Mouse (Mus musculus) hindbrain, postnatal 0 days (tissue): ENCODE measurements at regions not wholly inside any gene's neighbourhood (a gene's known extent, or its start where the extent isn't known, plus 50 kb on each side); places are given as distances from the start of the nearest gene placed in this dataset.

ENCODE experiments used
- ATAC-seq: fragments of 200-750 bp; cut with Nextera tagmentation; 2 replicates; pipeline ENCODE4 v1.8.0; 2017; ENCODE audit warnings: mild to moderate bottlenecking, moderate TSS enrichment, moderate library complexity
- DNase-seq: peaks from one replicate; pipeline ENCODE4 v3.0.0-alpha.2; 2015; ENCODE audit warnings: low spot score
- H3K27ac ChIP-seq: fragments of 300-500 bp; sonication (generic); 2 replicates; pipeline ENCODE4 v1.5.1; 2014; ENCODE audit warnings: mild to moderate bottlenecking
- H3K27me3 ChIP-seq: fragments of 300-500 bp; sonication (generic); 2 replicates; pipeline ENCODE4 v1.6.1; 2014; ENCODE audit warnings: low read length, mixed read lengths; ENCODE audit not compliant: insufficient read depth
- H3K36me3 ChIP-seq: fragments of 300-500 bp; sonication (generic); 2 replicates; pipeline ENCODE4 v1.6.1; 2014; ENCODE audit warnings: low read length, mixed read lengths; ENCODE audit not compliant: insufficient read depth
- H3K4me1 ChIP-seq: fragments of 300-500 bp; sonication (generic); 2 replicates; pipeline ENCODE4 v1.6.1; 2014; ENCODE audit warnings: antibody characterized with exemption, low read length, mixed read lengths; ENCODE audit not compliant: insufficient read depth
- H3K4me2 ChIP-seq: fragments of 300-500 bp; sonication (generic); 2 replicates; pipeline ENCODE4 v1.6.1; 2014; ENCODE audit warnings: low read depth, mild to moderate bottlenecking, low read length, moderate library complexity, mixed read lengths
- H3K4me3 ChIP-seq: fragments of 300-500 bp; sonication (generic); 2 replicates; pipeline ENCODE4 v1.5.1; 2014; ENCODE audit warnings: low read length
- H3K9ac ChIP-seq: fragments of 300-500 bp; sonication (generic); replicated peaks from 2 replicates; pipeline ENCODE4 v1.6.1; 2014; ENCODE audit warnings: mild to moderate bottlenecking, low read length, moderate library complexity, mixed read lengths
- H3K9me3 ChIP-seq: fragments of 300-500 bp; sonication (generic); 2 replicates; pipeline ENCODE4 v1.6.1; 2016; ENCODE audit warnings: low read length, mixed read lengths
- CTCF ChIP-seq: IDR thresholded peaks from 2 replicates; pipeline ENCODE4 v1.5.1; 2016; ENCODE audit warnings: antibody characterized with exemption, control low read depth, low read depth
- WGBS: fragments of 180-500 bp; shearing (Covaris S2); extraction: QIAGEN DNeasy Blood & Tissue Kit; methylation state at CpG from one replicate; pipeline ENCODE4 v1.1.7; 2014; 5-methylcytosine and 5-hydroxymethylcytosine counted together

GRCm38 (mm10) chr11:45678666-45679292, 173.1 kb upstream of the Clint1 start:
- Histone ChIP-seq H3K27ac (no peak overlapping the region), H3K9me3 (no peaks in the 10 kb centered on the region), H3K4me1 (no peaks in the 10 kb centered on the region), H3K9ac (no peak overlapping the region), H3K27me3 (no peaks in the 10 kb centered on the region), H3K4me3 (no peak overlapping the region), H3K4me2 (peak overlapping the region; percentile 38), H3K36me3 (no peaks in the 10 kb centered on the region)
- ATAC-seq = peak; percentile 80
- DNase-seq = peak; percentile 87
- TF ChIP-seq CTCF = peak; percentile 90
- 47% methylated on average over 11 of the region's 11 CpGs for WGBS

DNA sequence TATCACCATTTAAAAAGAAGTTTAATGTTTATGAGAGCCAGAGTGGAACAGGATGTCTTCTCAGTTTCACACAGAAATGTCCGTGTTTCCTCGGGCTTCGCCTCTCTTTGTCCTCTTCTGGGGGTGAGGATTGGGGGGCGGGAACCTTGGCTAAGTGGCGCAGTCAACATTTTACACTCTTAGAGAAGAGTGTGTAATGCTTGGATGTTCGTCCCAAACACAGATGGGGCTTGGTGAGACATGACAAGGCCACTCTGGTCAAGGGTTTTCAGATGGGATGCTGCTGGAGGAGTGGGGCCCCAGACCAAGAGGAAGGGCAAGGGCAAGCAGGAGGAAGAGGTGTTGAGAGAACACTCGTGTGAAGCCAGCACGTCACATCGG, 172.6 kb upstream of the Clint1 start:
- H3K36me3 ChIP-seq = no peaks in the 10 kb centered on the region
- ATAC-seq = no peak
- no peak overlapping the region for H3K4me3 ChIP-seq
- H3K9ac ChIP-seq = no peak overlapping the region
- H3K4me2 ChIP-seq = no peak overlapping the region
- no peaks in the 10 kb centered on the region for H3K27me3 ChIP-seq
- DNase-seq = no peak
- H3K27ac ChIP-seq = no peak overlapping the region
- WGBS = 80% methylated on average over 9 of the region's 9 CpGs
- H3K9me3 ChIP-seq = no peaks in the 10 kb centered on the region
- no peak for TF ChIP-seq CTCF
- no peaks in the 10 kb centered on the region for H3K4me1 ChIP-seq

DNA sequence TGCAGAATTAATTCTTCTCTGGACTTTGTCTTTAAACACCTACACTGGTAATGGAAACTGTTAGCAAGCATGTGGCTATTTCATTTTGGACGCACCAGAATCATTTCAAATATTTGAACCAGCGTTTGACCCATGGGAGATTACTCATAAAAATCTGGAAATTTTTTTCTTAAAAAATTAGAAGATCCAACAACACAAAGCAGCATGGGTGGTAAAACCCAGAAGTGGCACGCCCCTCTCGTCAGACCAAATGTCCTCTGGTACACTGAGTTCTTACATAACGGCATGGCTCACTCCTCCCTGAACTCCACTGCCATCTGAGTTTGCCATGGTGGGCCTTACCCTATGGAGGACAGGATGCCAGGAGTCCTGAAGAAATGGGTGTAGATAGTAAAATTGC, 166.3 kb upstream of the Clint1 start:
- Histone ChIP-seq H3K4me3 (no peak overlapping the region), H3K4me1 (no peaks in the 10 kb centered on the region), H3K27ac (no peak overlapping the region), H3K36me3 (no peaks in the 10 kb centered on the region), H3K27me3 (no peaks in the 10 kb centered on the region), H3K4me2 (no peak overlapping the region), H3K9me3 (no peaks in the 10 kb centered on the region), H3K9ac (no peak overlapping the region)
- ATAC-seq = no peak
- DNase-seq = no peak
- 93% methylated on average over 5 of the region's 5 CpGs for WGBS
- TF ChIP-seq CTCF = no peak

GRCm38 (mm10) chr11:45693206-45693605, 158.6 kb upstream of the Clint1 start:
- no peak for TF ChIP-seq CTCF
- WGBS = 52% methylated on average over 6 of the region's 6 CpGs
- H3K27me3 ChIP-seq = no peaks in the 10 kb centered on the region
- H3K27ac ChIP-seq = no peak overlapping the region
- H3K9ac ChIP-seq = no peak overlapping the region
- DNase-seq (no peak), ATAC-seq (no peak)
- no peak overlapping the region for H3K4me2 ChIP-seq
- no peaks in the 10 kb centered on the region for H3K4me1 ChIP-seq
- H3K36me3 ChIP-seq = no peaks in the 10 kb centered on the region
- no peaks in the 10 kb centered on the region; the same call in 1 of the 2 replicates for H3K9me3 ChIP-seq
- no peak overlapping the region for H3K4me3 ChIP-seq

GRCm38 (mm10) chr11:45701506-45701905, 150.3 kb upstream of the Clint1 start:
- no peaks in the 10 kb centered on the region for H3K4me1 ChIP-seq
- H3K9ac ChIP-seq = no peak overlapping the region
- H3K27ac ChIP-seq = no peak overlapping the region
- ATAC-seq = no peak
- H3K27me3 ChIP-seq = no peaks in the 10 kb centered on the region
- DNase-seq = no peak
- no peak overlapping the region for H3K4me3 ChIP-seq
- no peak for TF ChIP-seq CTCF
- H3K36me3 ChIP-seq = no peaks in the 10 kb centered on the region
- WGBS = 64% methylated on average over 3 of the region's 3 CpGs
- H3K4me2 ChIP-seq = no peak overlapping the region
- no peaks in the 10 kb centered on the region for H3K9me3 ChIP-seq

- WGBS = 55% methylated on average over 3 of the region's 3 CpGs
- ATAC-seq (no peak), DNase-seq (no peak)
- H3K27ac ChIP-seq = no peak overlapping the region
- no peaks in the 10 kb centered on the region for H3K27me3 ChIP-seq
- no peaks in the 10 kb centered on the region for H3K4me1 ChIP-seq
- H3K9me3 ChIP-seq = no peaks in the 10 kb centered on the region
- no peaks in the 10 kb centered on the region for H3K36me3 ChIP-seq
- no peak overlapping the region for H3K4me2 ChIP-seq
- H3K4me3 ChIP-seq = no peak overlapping the region
- no peak for TF ChIP-seq CTCF
- no peak overlapping the region for H3K9ac ChIP-seq
Measured at GRCm38 (mm10) chr11:45702916-45703315, 148.9 kb upstream of the Clint1 start.

- H3K9me3 ChIP-seq = no peaks in the 10 kb centered on the region
- ATAC-seq = no peak
- WGBS = 72% methylated on average over 5 of the region's 5 CpGs
Measured at GRCm38 (mm10) chr11:45704411-45704810, 147.4 kb upstream of the Clint1 start.

More at GRCm38 (mm10) chr11:45704411-45704810, 147.4 kb upstream of the Clint1 start:
- Histone ChIP-seq H3K36me3 (no peaks in the 10 kb centered on the region), H3K9ac (no peak overlapping the region), H3K4me3 (no peak overlapping the region), H3K27ac (no peak overlapping the region), H3K27me3 (no peaks in the 10 kb centered on the region), H3K4me2 (no peak overlapping the region), H3K4me1 (no peaks in the 10 kb centered on the region)
- TF ChIP-seq CTCF = no peak
- no peak for DNase-seq
